Mouse (Mus musculus) retina, postnatal 1 day (tissue): ENCODE data around the gene Gm28363.
"Not testable (repeated sequence)": the region's sequence is repeated elsewhere in the genome, so short reads cannot be mapped to it uniquely, and the experiment has no call there.

Experiments used
- DNase-seq: peaks from one replicate; pipeline ENCODE4 v3.0.0-alpha.2; 2012

The Gm28363 gene

DNA sequence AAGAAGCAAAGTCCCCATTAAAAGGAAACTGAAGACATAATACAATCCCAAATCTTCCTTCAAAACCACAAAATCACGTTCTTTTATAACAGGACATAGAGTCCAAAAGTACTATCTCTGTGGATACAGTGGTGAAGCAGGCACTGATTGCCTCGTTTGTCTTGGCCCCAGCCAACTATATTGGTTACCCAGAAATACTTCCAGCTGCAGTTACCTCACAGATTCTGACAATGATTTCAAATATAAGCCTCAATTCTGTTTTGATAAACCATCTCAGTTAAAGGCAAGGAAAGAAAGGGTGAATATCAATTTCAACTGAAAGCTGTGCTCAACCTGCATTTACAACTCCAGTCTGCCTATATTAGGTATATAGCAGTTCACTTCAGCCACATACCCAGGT is at the start of gene Gm28363:
Gene Gm28363 (plus strand): TSS at position 301 of the 400 bp plus-strand sequence.
- not testable (repeated sequence) for DNase-seq

DNA sequence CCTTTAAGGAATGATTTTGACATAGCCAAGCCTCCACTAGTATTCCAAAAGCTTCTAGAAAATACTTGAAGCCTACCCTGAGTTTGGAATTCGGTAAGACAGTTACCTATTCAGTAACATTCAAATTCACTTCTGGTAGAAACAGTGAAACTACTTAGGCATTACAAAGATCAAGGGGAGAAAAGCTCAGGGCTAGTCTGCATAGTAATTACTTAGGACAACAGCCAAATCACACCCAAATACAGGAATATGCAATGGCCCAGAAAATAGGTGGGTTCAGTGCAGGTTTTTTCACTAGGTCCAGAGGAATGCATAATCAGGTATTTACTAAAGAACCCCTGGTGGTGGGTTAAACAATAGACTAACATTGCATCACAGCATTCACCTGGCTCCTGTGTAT is 46.7 kb upstream of the Gm28363 start:
- DNase-seq = not testable (repeated sequence)
